Mouse (Mus musculus) liver, embryonic 16.5 days (tissue): ENCODE measurements around the gene Bet1. TPM values are rescaled to one million over a fixed set of nuclear protein-coding genes. Genes with fewer than 3 reads are reported as not detected.

ENCODE experiments used
- ATAC-seq: fragments of 200-750 bp; cut with Nextera tagmentation; 2 replicates; pipeline ENCODE4 v1.8.0; 2017; ENCODE audit warnings: low read depth, mild to moderate bottlenecking, moderate number of reproducible peaks, moderate library complexity
- H3K27ac ChIP-seq: fragments of 300-500 bp; sonication (generic); 2 replicates; pipeline ENCODE4 v1.5.1; 2014; ENCODE audit warnings: mild to moderate bottlenecking, low read length
- H3K27me3 ChIP-seq: fragments of 300-500 bp; sonication (generic); 2 replicates; pipeline ENCODE4 v1.6.1; 2014; ENCODE audit warnings: low read depth, low read length, mixed read lengths; ENCODE audit not compliant: control insufficient read depth, insufficient read depth
- H3K36me3 ChIP-seq: fragments of 300-500 bp; sonication (generic); 2 replicates; pipeline ENCODE4 v1.6.1; 2014; ENCODE audit warnings: mild to moderate bottlenecking; ENCODE audit not compliant: control insufficient read depth, insufficient read depth
- H3K4me1 ChIP-seq: fragments of 300-500 bp; sonication (generic); 2 replicates; pipeline ENCODE4 v1.6.1; 2014; ENCODE audit warnings: low read depth, low read length, mixed read lengths; ENCODE audit not compliant: control insufficient read depth
- H3K4me2 ChIP-seq: fragments of 300-500 bp; sonication (generic); 2 replicates; pipeline ENCODE4 v1.6.1; 2014; ENCODE audit warnings: low read depth, low read length, mixed read lengths
- H3K4me3 ChIP-seq: fragments of 300-500 bp; sonication (generic); 2 replicates; pipeline ENCODE4 v1.5.1; 2014; ENCODE audit warnings: low read depth, mild to moderate bottlenecking, low read length
- H3K9ac ChIP-seq: fragments of 300-500 bp; sonication (generic); 2 replicates; pipeline ENCODE4 v1.6.1; 2014; ENCODE audit warnings: low read depth, low read length
- H3K9me3 ChIP-seq: fragments of 300-500 bp; sonication (generic); replicated peaks from 2 replicates; pipeline ENCODE4 v1.6.1; 2016; ENCODE audit warnings: low read length; ENCODE audit not compliant: control insufficient read depth
- WGBS: fragments of 180-500 bp; shearing (Covaris S2); extraction: QIAGEN DNeasy Blood & Tissue Kit; methylation state at CpG from one replicate; pipeline ENCODE4 v1.1.7; 2014; ENCODE audit not compliant: insufficient replicate concordance; 5-methylcytosine and 5-hydroxymethylcytosine counted together
- polyA plus RNA-seq: library from polyadenylated mRNA; unstranded; fragments of >200 nt; fragmentation: Nextera tagmentation; extraction: Ambion mirVana; gene quantifications from 2 replicates; pipeline ENCODE4 v1.2.1, GENCODE M21; 2015

The Bet1 gene
- polyA plus RNA-seq: 37.7 and 39.0 TPM in 2 replicates

- Histone ChIP-seq H3K9me3 (no peaks in the 10 kb centered on the region), H3K4me3 (peak within 1 kb of the TSS; percentile 84), H3K36me3 (no peaks in the 10 kb centered on the region), H3K9ac (peak within 1 kb of the TSS; percentile 79), H3K27me3 (no peaks in the 10 kb centered on the region), H3K4me2 (peak within 1 kb of the TSS; percentile 68), H3K4me1 (no peaks in the 10 kb centered on the region; the same call in 1 of the 2 replicates), H3K27ac (peak within 1 kb of the TSS; percentile 81)
- WGBS: under 1% methylated on average over 24 of the region's 24 CpGs
- ATAC-seq: peak; percentile 99
Measured at GRCm38 (mm10) chr6:4086663-4087454, at the start of gene Bet1. Gene Bet1, minus strand, starts transcription at chr6:4086972.

- 32% methylated on average over 7 of the region's 7 CpGs for WGBS
- no peak overlapping the region for H3K27ac ChIP-seq
- H3K9me3 ChIP-seq: no peaks in the 10 kb centered on the region
- no peak for ATAC-seq
- no peaks in the 10 kb centered on the region for H3K27me3 ChIP-seq
- H3K4me3 ChIP-seq: no peak overlapping the region
- H3K4me1 ChIP-seq: no peaks in the 10 kb centered on the region
- H3K36me3 ChIP-seq: no peaks in the 10 kb centered on the region
- no peak overlapping the region for H3K4me2 ChIP-seq
- H3K9ac ChIP-seq: no peak overlapping the region
Measured at GRCm38 (mm10) chr6:4132239-4132638, 45.5 kb upstream of the Bet1 start.

- Histone ChIP-seq H3K27ac (no peak overlapping the region), H3K4me2 (no peak overlapping the region), H3K9ac (no peak overlapping the region), H3K36me3 (no peaks in the 10 kb centered on the region), H3K4me3 (no peak overlapping the region), H3K4me1 (no peaks in the 10 kb centered on the region), H3K27me3 (no peaks in the 10 kb centered on the region), H3K9me3 (no peaks in the 10 kb centered on the region)
- 62% methylated on average over 2 of the region's 2 CpGs for WGBS
- ATAC-seq: no peak
Measured at GRCm38 (mm10) chr6:4131149-4131548, 44.4 kb upstream of the Bet1 start.

GRCm38 (mm10) chr6:4118611-4119010, 31.8 kb upstream of the Bet1 start:
- ATAC-seq: no peak
- WGBS: 53% methylated on average over 1 of the region's 1 CpGs
- no peak overlapping the region for H3K27ac ChIP-seq
- no peak overlapping the region for H3K9ac ChIP-seq
- H3K4me1 ChIP-seq: no peaks in the 10 kb centered on the region
- no peak overlapping the region for H3K4me3 ChIP-seq
- H3K4me2 ChIP-seq: no peak overlapping the region
- no peaks in the 10 kb centered on the region for H3K36me3 ChIP-seq
- no peaks in the 10 kb centered on the region for H3K27me3 ChIP-seq
- no peaks in the 10 kb centered on the region for H3K9me3 ChIP-seq

GRCm38 (mm10) chr6:4090423-4090822, 3.7 kb upstream of the Bet1 start:
- Histone ChIP-seq H3K27ac (no peak overlapping the region), H3K9ac (no peak overlapping the region), H3K4me1 (no peaks in the 10 kb centered on the region; the same call in 1 of the 2 replicates), H3K4me2 (no peak overlapping the region), H3K36me3 (no peaks in the 10 kb centered on the region), H3K4me3 (no peak overlapping the region), H3K27me3 (no peaks in the 10 kb centered on the region), H3K9me3 (no peaks in the 10 kb centered on the region)
- no peak for ATAC-seq
- WGBS: 53% methylated on average over 2 of the region's 2 CpGs

- Histone ChIP-seq H3K4me2 (no peak overlapping the region), H3K4me1 (no peaks in the 10 kb centered on the region), H3K4me3 (no peak overlapping the region), H3K27me3 (no peaks in the 10 kb centered on the region), H3K36me3 (no peaks in the 10 kb centered on the region), H3K9me3 (no peaks in the 10 kb centered on the region), H3K27ac (no peak overlapping the region), H3K9ac (no peak overlapping the region)
- ATAC-seq: no peak
- WGBS: 66% methylated on average over 6 of the region's 6 CpGs
Measured at GRCm38 (mm10) chr6:4072281-4072680, 14.5 kb downstream of the Bet1 start.

- H3K36me3 ChIP-seq: no peaks in the 10 kb centered on the region
- no peak for ATAC-seq
Measured at GRCm38 (mm10) chr6:4069714-4070113, 17.1 kb downstream of the Bet1 start.

GRCm38 (mm10) chr6:4054387-4054786, 32.4 kb downstream of the Bet1 start:
- Histone ChIP-seq H3K9me3 (no peaks in the 10 kb centered on the region), H3K9ac (no peak overlapping the region), H3K27ac (no peak overlapping the region), H3K4me1 (no peaks in the 10 kb centered on the region), H3K4me2 (no peak overlapping the region), H3K27me3 (no peaks in the 10 kb centered on the region), H3K4me3 (no peak overlapping the region), H3K36me3 (no peaks in the 10 kb centered on the region)
- no peak for ATAC-seq
- WGBS: 71% methylated on average over 4 of the region's 4 CpGs

More at GRCm38 (mm10) chr6:4069714-4070113, 17.1 kb downstream of the Bet1 start:
- Histone ChIP-seq H3K9me3 (no peaks in the 10 kb centered on the region), H3K4me2 (no peak overlapping the region), H3K4me1 (no peaks in the 10 kb centered on the region), H3K4me3 (no peak overlapping the region), H3K9ac (no peak overlapping the region), H3K27me3 (no peaks in the 10 kb centered on the region), H3K27ac (no peak overlapping the region)

GRCm38 (mm10) chr6:4052843-4053242, 33.9 kb downstream of the Bet1 start:
- ATAC-seq: no peak
- H3K4me1 ChIP-seq: no peaks in the 10 kb centered on the region
- H3K27me3 ChIP-seq: no peaks in the 10 kb centered on the region
- no peak overlapping the region for H3K9ac ChIP-seq
- no peaks in the 10 kb centered on the region for H3K36me3 ChIP-seq
- no peak overlapping the region for H3K4me3 ChIP-seq
- H3K4me2 ChIP-seq: no peak overlapping the region
- no peak overlapping the region for H3K27ac ChIP-seq
- 20% methylated on average over 1 of the region's 1 CpGs for WGBS
- H3K9me3 ChIP-seq: no peaks in the 10 kb centered on the region
